Mouse (Mus musculus) embryonic facial prominence, embryonic 14.5 days (tissue): ENCODE data around the gene March1. TPM values are rescaled to one million over a fixed set of nuclear protein-coding genes. Genes with fewer than 3 reads are reported as not detected.
"Not testable (repeated sequence)": the region's sequence is repeated elsewhere in the genome, so short reads cannot be mapped to it uniquely, and the experiment has no call there.

ENCODE experiments used
- ATAC-seq: fragments of 200-750 bp; cut with Nextera tagmentation; 2 replicates; pipeline ENCODE4 v1.8.0; 2017; ENCODE audit warnings: low read depth, moderate number of reproducible peaks, moderate TSS enrichment
- DNase-seq: peaks from one replicate; pipeline ENCODE4 v3.0.0-alpha.2; 2015; ENCODE audit warnings: low spot score
- H3K27ac ChIP-seq: fragments of 300-500 bp; sonication (generic); replicated peaks from 2 replicates; pipeline ENCODE4 v1.5.1; 2014; ENCODE audit warnings: low read depth, mild to moderate bottlenecking, low read length, moderate library complexity
- H3K27me3 ChIP-seq: fragments of 300-500 bp; sonication (generic); replicated peaks from 2 replicates; pipeline ENCODE4 v1.6.1; 2014; ENCODE audit warnings: low read length; ENCODE audit not compliant: control insufficient read depth, insufficient read depth
- H3K36me3 ChIP-seq: fragments of 300-500 bp; sonication (generic); 2 replicates; pipeline ENCODE4 v1.6.1; 2014; ENCODE audit warnings: low read length, mixed read lengths; ENCODE audit not compliant: control insufficient read depth, insufficient read depth
- H3K4me1 ChIP-seq: fragments of 300-500 bp; sonication (generic); 2 replicates; pipeline ENCODE4 v1.6.1; 2014; ENCODE audit warnings: antibody characterized with exemption, low read length; ENCODE audit not compliant: control insufficient read depth, insufficient read depth
- H3K4me2 ChIP-seq: fragments of 300-500 bp; sonication (generic); 2 replicates; pipeline ENCODE4 v1.6.1; 2014; ENCODE audit warnings: low read depth, mild to moderate bottlenecking, low read length, moderate library complexity, mixed read lengths
- H3K4me3 ChIP-seq: fragments of 300-500 bp; sonication (generic); 2 replicates; pipeline ENCODE4 v1.5.1; 2014; ENCODE audit warnings: low read depth, mild to moderate bottlenecking, low read length
- H3K9ac ChIP-seq: fragments of 300-500 bp; sonication (generic); 2 replicates; pipeline ENCODE4 v1.6.1; 2014; ENCODE audit warnings: low read depth, mild to moderate bottlenecking, low read length, moderate library complexity, mixed read lengths
- H3K9me3 ChIP-seq: fragments of 300-500 bp; sonication (generic); 2 replicates; pipeline ENCODE4 v1.6.1; 2016; ENCODE audit warnings: low read length; ENCODE audit not compliant: control insufficient read depth
- WGBS: fragments of 180-500 bp; shearing (Covaris S2); extraction: QIAGEN DNeasy Blood & Tissue Kit; methylation state at CpG from one replicate; pipeline ENCODE4 v1.1.7; 2014; 5-methylcytosine and 5-hydroxymethylcytosine counted together
- polyA plus RNA-seq: library from polyadenylated mRNA; unstranded; fragments of >200 nt; fragmentation: Nextera tagmentation; extraction: Ambion mirVana; gene quantifications from 2 replicates; pipeline ENCODE4 v1.2.1, GENCODE M21; 2014

Gene March1
- polyA plus RNA-seq, 1 experiment from 2014 or later, result 1.1 TPM

- DNase-seq (no peak), ATAC-seq (no peak)
- 67% methylated on average over 2 of the region's 2 CpGs for WGBS
- H3K4me3 ChIP-seq, result no peak overlapping the region
- H3K4me1 ChIP-seq, result no peaks in the 10 kb centered on the region
- no peak overlapping the region for H3K9ac ChIP-seq
- H3K27me3 ChIP-seq, result no peaks in the 10 kb centered on the region
- no peaks in the 10 kb centered on the region for H3K36me3 ChIP-seq
- H3K9me3 ChIP-seq, result no peaks in the 10 kb centered on the region
- H3K4me2 ChIP-seq, result no peak overlapping the region
- H3K27ac ChIP-seq, result no peak overlapping the region
Measured at GRCm38 (mm10) chr8:66404711-66405414, 787.2 kb downstream of the March1 start.

- not testable (repeated sequence) for H3K4me2 ChIP-seq, ATAC-seq, DNase-seq, H3K9me3 ChIP-seq, H3K4me3 ChIP-seq, H3K27ac ChIP-seq, H3K27me3 ChIP-seq, H3K4me1 ChIP-seq, H3K36me3 ChIP-seq, H3K9ac ChIP-seq
- 74% methylated on average over 4 of the region's 4 CpGs for WGBS
Measured at GRCm38 (mm10) chr8:66405796-66406195, 788.1 kb downstream of the March1 start.

- no peak overlapping the region for H3K27ac ChIP-seq
- no peaks in the 10 kb centered on the region for H3K36me3 ChIP-seq
- ATAC-seq (no peak), DNase-seq (no peak)
- 78% methylated on average over 6 of the region's 6 CpGs for WGBS
- no peak overlapping the region for H3K4me2 ChIP-seq
- H3K27me3 ChIP-seq, result no peaks in the 10 kb centered on the region
- H3K4me1 ChIP-seq, result no peaks in the 10 kb centered on the region
- no peaks in the 10 kb centered on the region for H3K9me3 ChIP-seq
- H3K4me3 ChIP-seq, result no peak overlapping the region
- H3K9ac ChIP-seq, result no peak overlapping the region
Measured at GRCm38 (mm10) chr8:66406596-66407361, 789.1 kb downstream of the March1 start.

GRCm38 (mm10) chr8:66410080-66410615 is 792.4 kb downstream of the March1 start:
- no peak overlapping the region for H3K4me3 ChIP-seq
- WGBS, result 67% methylated on average over 9 of the region's 9 CpGs
- no peaks in the 10 kb centered on the region for H3K4me1 ChIP-seq
- no peak for ATAC-seq
- H3K9me3 ChIP-seq, result no peaks in the 10 kb centered on the region
- no peak overlapping the region for H3K9ac ChIP-seq
- no peaks in the 10 kb centered on the region for H3K36me3 ChIP-seq
- no peak overlapping the region for H3K27ac ChIP-seq
- no peak overlapping the region for H3K4me2 ChIP-seq
- no peaks in the 10 kb centered on the region for H3K27me3 ChIP-seq
- DNase-seq, result no peak

GRCm38 (mm10) chr8:66413101-66413500 is 795.4 kb downstream of the March1 start:
- peak; percentile 14 for DNase-seq
- Histone ChIP-seq H3K27me3 (no peaks in the 10 kb centered on the region), H3K9ac (no peak overlapping the region), H3K4me2 (no peak overlapping the region), H3K27ac (no peak overlapping the region), H3K9me3 (no peaks in the 10 kb centered on the region), H3K36me3 (no peaks in the 10 kb centered on the region), H3K4me1 (no peaks in the 10 kb centered on the region), H3K4me3 (no peak overlapping the region)
- 46% methylated on average over 2 of the region's 2 CpGs for WGBS
- no peak for ATAC-seq

GRCm38 (mm10) chr8:66415234-66415633 is 797.5 kb downstream of the March1 start:
- Histone ChIP-seq H3K36me3 (no peaks in the 10 kb centered on the region), H3K27ac (no peak overlapping the region), H3K4me1 (no peaks in the 10 kb centered on the region), H3K9me3 (no peaks in the 10 kb centered on the region), H3K27me3 (no peaks in the 10 kb centered on the region), H3K4me2 (no peak overlapping the region), H3K9ac (no peak overlapping the region), H3K4me3 (no peak overlapping the region)
- WGBS, result 76% methylated on average over 2 of the region's 2 CpGs
- ATAC-seq (no peak), DNase-seq (no peak)

- not testable (repeated sequence) for H3K27me3 ChIP-seq, H3K4me3 ChIP-seq, H3K4me1 ChIP-seq, H3K27ac ChIP-seq, H3K4me2 ChIP-seq, H3K9ac ChIP-seq, H3K9me3 ChIP-seq, ATAC-seq, H3K36me3 ChIP-seq, DNase-seq
- 78% methylated on average over 4 of the region's 4 CpGs for WGBS
Measured at GRCm38 (mm10) chr8:66417591-66417990, 799.9 kb downstream of the March1 start.

GRCm38 (mm10) chr8:66430639-66431038 is 812.9 kb downstream of the March1 start:
- no peaks in the 10 kb centered on the region for H3K9me3 ChIP-seq
- no peak overlapping the region for H3K27ac ChIP-seq
- H3K27me3 ChIP-seq, result no peaks in the 10 kb centered on the region
- DNase-seq, result no peak
- no peak overlapping the region for H3K4me2 ChIP-seq
- H3K4me3 ChIP-seq, result no peak overlapping the region
- H3K4me1 ChIP-seq, result no peaks in the 10 kb centered on the region
- H3K36me3 ChIP-seq, result no peaks in the 10 kb centered on the region
- 74% methylated on average over 2 of the region's 2 CpGs for WGBS
- ATAC-seq, result no peak
- no peak overlapping the region for H3K9ac ChIP-seq
